Mouse (Mus musculus) CH12.LX (cell line): Measurements from ENCODE around the gene Gnptab. TPM values are rescaled to one million over a fixed set of nuclear protein-coding genes. Genes with fewer than 3 reads are reported as not detected.

ENCODE experiments used
- DNase-seq: peaks from one replicate; pipeline ENCODE4 v3.0.0-alpha.2; 2013; ENCODE audit errors: extremely low read depth
- H3K27ac ChIP-seq: 2 replicates; pipeline ENCODE4 v1.5.1; 2012; ENCODE audit warnings: low read depth, mild to moderate bottlenecking, control low read depth, moderate library complexity; ENCODE audit not compliant: insufficient read depth
- H3K27me3 ChIP-seq: replicated peaks from 2 replicates; pipeline ENCODE3; 2012; ENCODE audit warnings: inconsistent platforms
- H3K36me3 ChIP-seq, 2 experiments: replicated peaks in 1 of 2; 2 replicates each; pipeline versions ENCODE3 to v1.6.1; 2012; ENCODE audit warnings: inconsistent platforms in 1 of 2, low read length in 1 of 2, mild to moderate bottlenecking in 1 of 2, mixed read lengths in 1 of 2, moderate library complexity in 1 of 2; ENCODE audit not compliant: control insufficient read depth in 1 of 2, insufficient read depth in 1 of 2
- H3K4me1 ChIP-seq, 2 experiments: 2 replicates each; pipeline ENCODE4 v1.6.1; 2012; ENCODE audit warnings: inconsistent platforms in 1 of 2, moderate library complexity in 1 of 2; ENCODE audit not compliant: insufficient read depth in 2 of 2, control insufficient read depth in 1 of 2
- H3K4me2 ChIP-seq: 2 replicates; pipeline ENCODE4 v1.6.1; 2012; ENCODE audit warnings: low read depth, mild to moderate bottlenecking, control low read depth; ENCODE audit not compliant: poor library complexity, insufficient read depth, severe bottlenecking
- H3K4me3 ChIP-seq, 3 experiments: fragments of 150-350 bp in 1 of 3; sonication (generic) in 1 of 3; replicated peaks in 1 of 3; 2 replicates each; pipeline versions ENCODE3 to v1.5.1; 2011 to 2012; ENCODE audit warnings: low read depth in 2 of 3, low read length in 2 of 3, mild to moderate bottlenecking in 2 of 3, moderate library complexity in 2 of 3, control low read depth in 1 of 3, improper control_type of control experiment in 1 of 3, inconsistent platforms in 1 of 3, mixed read lengths in 1 of 3; ENCODE audit not compliant: poor library complexity in 1 of 3
- H3K79me2 ChIP-seq: replicated peaks from 2 replicates; pipeline ENCODE4 v1.6.1; 2012; ENCODE audit warnings: mild to moderate bottlenecking, moderate library complexity; ENCODE audit not compliant: control insufficient read depth, poor library complexity, insufficient read depth, severe bottlenecking; ENCODE audit errors: extremely low read depth
- H3K9ac ChIP-seq: 2 replicates; pipeline ENCODE4 v1.6.1; 2012; ENCODE audit warnings: low read depth, mild to moderate bottlenecking, control low read depth, moderate library complexity; ENCODE audit not compliant: insufficient read depth
- H3K9me3 ChIP-seq: replicated peaks from 2 replicates; pipeline ENCODE3; 2012; ENCODE audit warnings: low read length, inconsistent platforms, mixed read lengths
- CTCF ChIP-seq, 2 experiments: IDR thresholded peaks in 1 of 2; conservative IDR thresholded peaks in 1 of 2; 2 replicates each; pipeline ENCODE4 v1.5.1; 2011 to 2012; ENCODE audit warnings: low read depth in 2 of 2, low read length in 2 of 2, improper control_type of control experiment in 1 of 2, inconsistent platforms in 1 of 2, mild to moderate bottlenecking in 1 of 2, moderate library complexity in 1 of 2
- E2F4 ChIP-seq: IDR thresholded peaks from 2 replicates; pipeline ENCODE4 v1.6.1; 2011; ENCODE audit warnings: low read depth, low read length, improper control_type of control experiment; ENCODE audit not compliant: insufficient replicate concordance
- GABPA ChIP-seq: IDR thresholded peaks from 2 replicates; pipeline ENCODE4 v1.6.1; 2012; ENCODE audit warnings: low read depth, low read length, improper control_type of control experiment, inconsistent platforms; ENCODE audit not compliant: insufficient replicate concordance
- JUN ChIP-seq: IDR thresholded peaks from 2 replicates; pipeline ENCODE4 v1.6.1; 2011; ENCODE audit warnings: low read depth, mild to moderate bottlenecking, low read length, improper control_type of control experiment, moderate library complexity; ENCODE audit not compliant: insufficient read depth
- PAX5 ChIP-seq: IDR thresholded peaks from 2 replicates; pipeline ENCODE4 v1.6.1; 2012; ENCODE audit warnings: low read length, inconsistent platforms, mixed read lengths
- POLR2A ChIP-seq: IDR thresholded peaks from 2 replicates; pipeline ENCODE4 v1.6.1; 2011; ENCODE audit warnings: low read depth, mild to moderate bottlenecking, improper control_type of control experiment, low read length
- POLR2AphosphoS2 ChIP-seq: IDR thresholded peaks from 2 replicates; pipeline ENCODE4 v1.6.1; 2011; ENCODE audit warnings: low read depth, low read length, improper control_type of control experiment
- RCOR1 ChIP-seq: conservative IDR thresholded peaks from 2 replicates; pipeline ENCODE4 v1.6.1; 2012; ENCODE audit warnings: low read depth, mild to moderate bottlenecking, inconsistent platforms, low read length, improper control_type of control experiment
- SMC3 ChIP-seq: IDR thresholded peaks from 2 replicates; pipeline ENCODE4 v1.6.1; 2011; ENCODE audit warnings: low read depth, low read length, improper control_type of control experiment
- USF2 ChIP-seq: conservative IDR thresholded peaks from 2 replicates; pipeline ENCODE4 v1.6.1; 2011; ENCODE audit warnings: low read depth, low read length, improper control_type of control experiment
- ZKSCAN1 ChIP-seq: IDR thresholded peaks from 2 replicates; pipeline ENCODE4 v1.6.1; 2012; ENCODE audit warnings: low read depth, inconsistent platforms, low read length, improper control_type of control experiment, borderline replicate concordance
- dilution Hi-C: fragments of 300-500 bp; cut with MboI; formaldehyde crosslinking; loops from 2 replicates; pipeline ENCODE4 v1.14.3; 2020; ENCODE audit warnings: low sequenced_read_pairs; ENCODE audit not compliant: extremely low pct_unique_long_range_greater_than_20kb, extremely low pct_ligation_motif_present
- in situ Hi-C: fragments of 300-500 bp; cut with MboI; formaldehyde crosslinking; loops from 3 replicates; pipeline ENCODE4 v1.14.3; 2019; ENCODE audit warnings: low sequenced_read_pairs, low pct_ligation_motif_present, low pct_unique_long_range_greater_than_20kb, mixed read lengths
- polyA plus RNA-seq: library from polyadenylated mRNA; unstranded; fragments of >175 nt; gene quantifications from 2 replicates; pipeline ENCODE4 v1.2.1, GENCODE M21; 2012; ENCODE audit warnings: low read depth; ENCODE audit not compliant: insufficient read length
- total RNA-seq, 2 experiments: library from RNA; depleted of rRNA; stranded (reverse); fragments of 300-350 nt in 1 of 2; fragments of >200 nt in 1 of 2; gene quantifications; 2 replicates each; pipeline ENCODE4 v1.2.3; 2012 to 2014

Gene Gnptab
- total and polyA plus RNA-seq, 3 experiments: 13.2 to 38.2 (median 18.0) TPM

GRCm38 (mm10) chr10:88364221-88364620 is 14.7 kb upstream of the Gnptab start:
- Histone ChIP-seq H3K9ac (no peak overlapping the region), H3K9me3 (no peaks in the 10 kb centered on the region), H3K4me2 (no peak overlapping the region), H3K27ac (no peak overlapping the region), H3K4me3 (no peak overlapping the region), H3K4me1 (0 out of 4 replicates have a peak, but pooled peaks cover 2 to 3% of the 10 kb centered on the region in 2 experiments), H3K36me3 (no peaks in the 10 kb centered on the region), H3K27me3 (no peaks in the 10 kb centered on the region), H3K79me2 (no peaks in the 10 kb centered on the region)
- dilution Hi-C loops (no loop called here), in situ Hi-C loops (loop anchor here (25.0 kb wide), 1 partner anchor 223 kb away; no protein-coding TSS in a partner anchor)
- DNase-seq: no peak
- TF ChIP-seq POLR2A (no peak), RCOR1 (no peak), USF2 (no peak)

- no peak overlapping the region for H3K9ac ChIP-seq
- no peak for DNase-seq
- dilution Hi-C loops (no loop called here), in situ Hi-C loops (loop anchor here (25.0 kb wide), 1 partner anchor 218 kb away; no protein-coding TSS in a partner anchor)
- no peak overlapping the region for H3K4me2 ChIP-seq
- H3K27ac ChIP-seq: no peak overlapping the region
- no peak overlapping the region for H3K4me3 ChIP-seq
- 0 out of 4 replicates have a peak, but pooled peaks cover 3 to 4% of the 10 kb centered on the region in 2 experiments for H3K4me1 ChIP-seq
- no peaks in the 10 kb centered on the region for H3K36me3 ChIP-seq
- H3K27me3 ChIP-seq: no peaks in the 10 kb centered on the region
- TF ChIP-seq GABPA: no peak
- TF ChIP-seq ZKSCAN1: no peak
- no peaks in the 10 kb centered on the region for H3K9me3 ChIP-seq
- H3K79me2 ChIP-seq: no peaks in the 10 kb centered on the region
Measured at GRCm38 (mm10) chr10:88369233-88369632, 9.7 kb upstream of the Gnptab start.

- Histone ChIP-seq H3K4me1 (peaks cover 3 to 8% of the 10 kb centered on the region in 2 experiments; a peak in 1 of 4 replicates), H3K79me2 (no peaks in the 10 kb centered on the region), H3K9me3 (no peaks in the 10 kb centered on the region), H3K4me3 (no peak overlapping the region), H3K27ac (no peak overlapping the region), H3K36me3 (no peaks in the 10 kb centered on the region), H3K9ac (no peak overlapping the region), H3K27me3 (no peaks in the 10 kb centered on the region), H3K4me2 (no peak overlapping the region)
- dilution Hi-C loops: no loop called here
- no peak for TF ChIP-seq E2F4
- TF ChIP-seq SMC3: 0 out of 2 replicates have a peak, but pooled peaks have one; percentile 18
- no peak for TF ChIP-seq PAX5
- peak; percentile 53 to 68 for TF ChIP-seq CTCF (conservative IDR thresholded peaks at IDR 0.05 in 1 of 2, IDR thresholded peaks at IDR 0.05 in 1 of 2; ENCODE audit: low read depth in 2 of 2, low read length in 2 of 2)
- no peak for TF ChIP-seq JUN
- TF ChIP-seq POLR2AphosphoS2: no peak
- no peak for DNase-seq
- in situ Hi-C loops: loop anchor here (25.0 kb wide), 1 partner anchor 216 kb away; no protein-coding TSS in a partner anchor
Measured at GRCm38 (mm10) chr10:88371793-88372192, 7.1 kb upstream of the Gnptab start.
